Mouse (Mus musculus): ENCODE measurements at regions not wholly inside any gene's neighbourhood (a gene's known extent, or its start where the extent isn't known, plus 50 kb on each side); places are given as distances from the start of the nearest gene placed in this dataset.

- ATAC-seq (ENCODE audit: low FRiP score, low read depth), result no peak
- H3K9ac ChIP-seq (ENCODE audit: low read depth, low read length, severe bottlenecking), result no peak overlapping the region
- 67% methylated on average over 5 of the region's 5 CpGs for WGBS
Observed at GRCm38 (mm10) chr9:94444140-94444789, 93.6 kb downstream of the 1190002N15Rik start.

GRCm38 (mm10) chr9:94441393-94441792, 96.5 kb downstream of the 1190002N15Rik start:
- H3K4me3 ChIP-seq (replicated peaks; ENCODE audit: low read length), result no peak overlapping the region
- 83% methylated on average over 4 of the region's 4 CpGs for WGBS
- H3K27ac ChIP-seq (replicated peaks; ENCODE audit: low read depth, low read length), result no peak overlapping the region
- H3K27me3 ChIP-seq (ENCODE audit: control insufficient read depth, insufficient read depth, low read length), result no peaks in the 10 kb centered on the region
- no peak overlapping the region for H3K9ac ChIP-seq (ENCODE audit: low read depth, low read length, severe bottlenecking)
- TF ChIP-seq POLR2A (IDR thresholded peaks at IDR 0.05; ENCODE audit: borderline replicate concordance, extremely low read depth, insufficient read depth, insufficient read length), result no peak
- ATAC-seq (ENCODE audit: low FRiP score, low read depth), result no peak
- H3K9me3 ChIP-seq (ENCODE audit: control insufficient read depth, low read length), result no peaks in the 10 kb centered on the region
- H3K4me2 ChIP-seq (replicated peaks; ENCODE audit: low read depth, low read length, severe bottlenecking), result no peak overlapping the region
- DNase-seq (ENCODE audit: low spot score), result no peak
- H3K4me1 ChIP-seq (ENCODE audit: control insufficient read depth, insufficient read depth, low read length), result no peaks in the 10 kb centered on the region
- no peaks in the 10 kb centered on the region for H3K36me3 ChIP-seq (ENCODE audit: control insufficient read depth, insufficient read depth, low read length)

More at GRCm38 (mm10) chr9:94444140-94444789, 93.6 kb downstream of the 1190002N15Rik start:
- DNase-seq (ENCODE audit: low spot score), result no peak
- Histone ChIP-seq H3K4me2 (replicated peaks; ENCODE audit: low read depth, low read length, severe bottlenecking) (no peak overlapping the region), H3K4me1 (ENCODE audit: control insufficient read depth, insufficient read depth, low read length) (no peaks in the 10 kb centered on the region), H3K27me3 (ENCODE audit: control insufficient read depth, insufficient read depth, low read length) (no peaks in the 10 kb centered on the region), H3K36me3 (ENCODE audit: control insufficient read depth, insufficient read depth, low read length) (no peaks in the 10 kb centered on the region), H3K9me3 (ENCODE audit: control insufficient read depth, low read length) (no peaks in the 10 kb centered on the region), H3K4me3 (replicated peaks; ENCODE audit: low read length) (no peak overlapping the region), H3K27ac (replicated peaks; ENCODE audit: low read depth, low read length) (no peak overlapping the region)
- TF ChIP-seq POLR2A (IDR thresholded peaks at IDR 0.05; ENCODE audit: borderline replicate concordance, extremely low read depth, insufficient read depth, insufficient read length), result no peak

- no peak overlapping the region for H3K9ac ChIP-seq (ENCODE audit: low read depth, low read length, severe bottlenecking)
- no peak for ATAC-seq (ENCODE audit: low FRiP score, low read depth)
- no peaks in the 10 kb centered on the region for H3K4me1 ChIP-seq (ENCODE audit: control insufficient read depth, insufficient read depth, low read length)
- no peaks in the 10 kb centered on the region for H3K36me3 ChIP-seq (ENCODE audit: control insufficient read depth, insufficient read depth, low read length)
- no peak overlapping the region for H3K4me3 ChIP-seq (replicated peaks; ENCODE audit: low read length)
- no peak overlapping the region for H3K27ac ChIP-seq (replicated peaks; ENCODE audit: low read depth, low read length)
- DNase-seq (ENCODE audit: low spot score), result no peak
- H3K9me3 ChIP-seq (ENCODE audit: control insufficient read depth, low read length), result no peaks in the 10 kb centered on the region
- H3K27me3 ChIP-seq (ENCODE audit: control insufficient read depth, insufficient read depth, low read length), result no peaks in the 10 kb centered on the region
- no peak for TF ChIP-seq POLR2A (IDR thresholded peaks at IDR 0.05; ENCODE audit: borderline replicate concordance, extremely low read depth, insufficient read depth, insufficient read length)
- no peak overlapping the region for H3K4me2 ChIP-seq (replicated peaks; ENCODE audit: low read depth, low read length, severe bottlenecking)
Observed at GRCm38 (mm10) chr9:94433468-94433867, 104.4 kb downstream of the 1190002N15Rik start.

- TF ChIP-seq POLR2A (IDR thresholded peaks at IDR 0.05; ENCODE audit: borderline replicate concordance, extremely low read depth, insufficient read depth, insufficient read length), result no peak
- H3K36me3 ChIP-seq (ENCODE audit: control insufficient read depth, insufficient read depth, low read length), result no peaks in the 10 kb centered on the region
- H3K4me3 ChIP-seq (replicated peaks; ENCODE audit: low read length), result no peak overlapping the region
- no peak overlapping the region for H3K9ac ChIP-seq (ENCODE audit: low read depth, low read length, severe bottlenecking)
- no peaks in the 10 kb centered on the region for H3K27me3 ChIP-seq (ENCODE audit: control insufficient read depth, insufficient read depth, low read length)
- DNase-seq (ENCODE audit: low spot score), result no peak
- no peak for ATAC-seq (ENCODE audit: low FRiP score, low read depth)
- WGBS, result 91% methylated on average over 3 of the region's 3 CpGs
- H3K27ac ChIP-seq (replicated peaks; ENCODE audit: low read depth, low read length), result no peak overlapping the region
- H3K9me3 ChIP-seq (ENCODE audit: control insufficient read depth, low read length), result no peaks in the 10 kb centered on the region
- no peaks in the 10 kb centered on the region for H3K4me1 ChIP-seq (ENCODE audit: control insufficient read depth, insufficient read depth, low read length)
- H3K4me2 ChIP-seq (replicated peaks; ENCODE audit: low read depth, low read length, severe bottlenecking), result no peak overlapping the region
Observed at GRCm38 (mm10) chr9:94432144-94432747, 105.6 kb downstream of the 1190002N15Rik start.

DNA sequence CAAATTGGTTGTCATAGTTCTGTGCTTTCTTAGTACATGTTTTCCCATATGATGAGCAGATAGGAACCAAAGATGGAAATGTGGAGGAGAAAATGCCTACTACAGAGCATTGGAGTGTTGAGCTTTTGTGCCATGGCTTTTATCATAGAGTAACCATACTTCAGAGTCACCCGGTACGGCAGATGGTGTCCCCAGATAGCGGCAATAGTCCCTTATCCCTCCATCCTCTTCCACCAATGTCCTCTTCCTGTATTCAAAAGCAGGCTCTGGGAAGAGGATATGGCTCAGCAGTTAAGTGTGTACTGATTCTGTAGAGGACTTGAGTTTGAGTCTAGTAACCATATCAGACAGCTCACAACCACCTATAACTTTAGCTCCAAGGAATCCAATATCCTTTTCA, 106.3 kb downstream of the 1190002N15Rik start:
- ATAC-seq (ENCODE audit: low FRiP score, low read depth) (no peak), DNase-seq (ENCODE audit: low spot score) (no peak)
- TF ChIP-seq POLR2A (IDR thresholded peaks at IDR 0.05; ENCODE audit: borderline replicate concordance, extremely low read depth, insufficient read depth, insufficient read length), result no peak
- no peaks in the 10 kb centered on the region for H3K27me3 ChIP-seq (ENCODE audit: control insufficient read depth, insufficient read depth, low read length)
- H3K9ac ChIP-seq (ENCODE audit: low read depth, low read length, severe bottlenecking), result no peak overlapping the region
- H3K36me3 ChIP-seq (ENCODE audit: control insufficient read depth, insufficient read depth, low read length), result no peaks in the 10 kb centered on the region
- 92% methylated on average over 3 of the region's 3 CpGs for WGBS
- no peak overlapping the region for H3K4me3 ChIP-seq (replicated peaks; ENCODE audit: low read length)
- no peaks in the 10 kb centered on the region for H3K9me3 ChIP-seq (ENCODE audit: control insufficient read depth, low read length)
- H3K4me1 ChIP-seq (ENCODE audit: control insufficient read depth, insufficient read depth, low read length), result no peaks in the 10 kb centered on the region
- H3K4me2 ChIP-seq (replicated peaks; ENCODE audit: low read depth, low read length, severe bottlenecking), result no peak overlapping the region
- no peak overlapping the region for H3K27ac ChIP-seq (replicated peaks; ENCODE audit: low read depth, low read length)

Measured in limb, embryonic 14.5 days (tissue).